24 mouse cellular contexts compared by ENCODE assay signal in the genomic region with DNA sequence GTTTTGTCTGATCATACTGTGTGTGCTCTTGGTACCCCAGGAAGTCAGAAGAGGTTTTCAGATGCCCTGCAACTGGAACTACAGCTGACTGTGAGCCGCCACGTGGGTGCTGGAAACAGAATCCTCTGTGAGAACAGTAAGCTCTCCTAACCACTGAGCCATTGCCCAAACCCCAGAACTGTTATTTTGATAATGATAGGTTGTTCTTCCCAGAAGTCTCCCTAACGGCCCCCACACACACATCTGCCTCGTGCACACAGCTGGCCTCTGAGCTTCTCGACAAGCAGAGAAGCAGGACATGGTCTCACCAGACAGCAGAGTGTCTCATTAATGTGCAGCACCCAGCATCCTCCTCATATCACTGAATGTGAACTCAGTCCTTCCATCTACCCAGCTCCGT.
DNase-seq lines count a peak whose midpoint lies in the region; ATAC-seq lines count a peak whose summit lies in the region.
"Had no signal": no experiment of that assay in that cellular context is flagged by ENCODE, and none has a peak within 500 bp of the region (broad histone marks: within the 10 kb centered on the region; RNA-seq: fewer than 3 reads in every experiment).

No protein-coding gene starts in this region.

- no peak overlapping the region for H3K4me2 ChIP-seq in embryonic facial prominence, embryonic 13.5 days
- no peak overlapping the region for H3K4me2 ChIP-seq in embryonic facial prominence, embryonic 15.5 days (replicated peaks)
- H3K4me2 ChIP-seq: embryonic facial prominence, embryonic 12.5 days; forebrain, embryonic 12.5 days had no signal

- H3K4me1 ChIP-seq in embryonic facial prominence, embryonic 13.5 days: no peaks in the 10 kb centered on the region
- H3K4me1 ChIP-seq in embryonic facial prominence, embryonic 10.5 days: no peaks in the 10 kb centered on the region
- H3K4me1 ChIP-seq in embryonic facial prominence, embryonic 15.5 days: no peaks in the 10 kb centered on the region
- H3K4me1 ChIP-seq: embryonic facial prominence, embryonic 12.5 days; forebrain, embryonic 12.5 days had no signal

- no peak overlapping the region for H3K9ac ChIP-seq in embryonic facial prominence, embryonic 13.5 days
- H3K9ac ChIP-seq in embryonic facial prominence, embryonic 15.5 days: no peak overlapping the region
- H3K9ac ChIP-seq: embryonic facial prominence, embryonic 12.5 days; forebrain, embryonic 12.5 days had no signal

- no peak overlapping the region for H3K27ac ChIP-seq in embryonic facial prominence, embryonic 13.5 days
- H3K27ac ChIP-seq in embryonic facial prominence, embryonic 10.5 days (replicated peaks): no peak overlapping the region
- no peak overlapping the region for H3K27ac ChIP-seq in embryonic facial prominence, embryonic 15.5 days (replicated peaks)
- H3K27ac ChIP-seq: embryonic facial prominence, embryonic 12.5 days; forebrain, embryonic 10.5 days; forebrain, embryonic 12.5 days had no signal

- H3K4me3 ChIP-seq in embryonic facial prominence, embryonic 13.5 days: no peak overlapping the region
- no peak overlapping the region for H3K4me3 ChIP-seq in embryonic facial prominence, embryonic 10.5 days
- H3K4me3 ChIP-seq in embryonic facial prominence, embryonic 15.5 days (replicated peaks): no peak overlapping the region
- H3K4me3 ChIP-seq: embryonic facial prominence, embryonic 12.5 days; erythroblast, embryonic 14.5 days; forebrain, embryonic 10.5 days; forebrain, embryonic 12.5 days had no signal

- no peaks in the 10 kb centered on the region for H3K9me3 ChIP-seq in embryonic facial prominence, embryonic 13.5 days
- H3K9me3 ChIP-seq in embryonic facial prominence, embryonic 10.5 days: no peaks in the 10 kb centered on the region
- no peaks in the 10 kb centered on the region for H3K9me3 ChIP-seq in embryonic facial prominence, embryonic 15.5 days (replicated peaks)
- H3K9me3 ChIP-seq: embryonic facial prominence, embryonic 12.5 days; forebrain, embryonic 10.5 days; forebrain, embryonic 12.5 days; G1E had no signal

- no peaks in the 10 kb centered on the region for H3K27me3 ChIP-seq in embryonic facial prominence, embryonic 13.5 days
- H3K27me3 ChIP-seq in embryonic facial prominence, embryonic 10.5 days (replicated peaks; ENCODE audit: low read depth, poor library complexity, severe bottlenecking): no peaks in the 10 kb centered on the region
- no peaks in the 10 kb centered on the region for H3K27me3 ChIP-seq in embryonic facial prominence, embryonic 15.5 days
- H3K27me3 ChIP-seq: CH12.LX; embryonic facial prominence, embryonic 12.5 days; forebrain, embryonic 12.5 days had no signal

- ATAC-seq in embryonic facial prominence, embryonic 13.5 days (ENCODE audit: insufficient number of reproducible peaks, insufficient read depth, low FRiP score, low TSS enrichment, low read depth): peak; percentile 20; the same call in 1 of the 2 replicates
- peak; percentile 60; the same call in 1 of the 2 replicates for ATAC-seq in embryonic facial prominence, embryonic 15.5 days (ENCODE audit: insufficient number of reproducible peaks, low FRiP score, low TSS enrichment, low read depth)
- ATAC-seq: CD4-positive, CD25-positive, alpha-beta regulatory T cell, adult 4 months; forebrain, embryonic 14.5 days; forebrain, embryonic 16.5 days had no signal

- no peak for DNase-seq in embryonic facial prominence, embryonic 10.5 days (ENCODE audit: low spot score)
- DNase-seq in brain, adult 2 months (ENCODE audit: low read depth, low spot score): peak; percentile 63
- DNase-seq in embryo, embryonic 10 days (ENCODE audit: low spot score): no peak
- DNase-seq: adrenal gland, adult 2 months; adrenal gland, postnatal 10 days; adrenal gland, postnatal 25 days; B cell, adult 2 months; cerebellum, adult 11-12 months; cerebellum, adult 2 months; cerebellum, adult 9-10 months; cerebellum, postnatal 10 days; cerebellum, postnatal 25 days; embryo, embryonic 11 days had no signal

- no peaks in the 10 kb centered on the region for H3K36me3 ChIP-seq in embryonic facial prominence, embryonic 13.5 days
- no peaks in the 10 kb centered on the region for H3K36me3 ChIP-seq in embryonic facial prominence, embryonic 10.5 days (replicated peaks)
- no peaks in the 10 kb centered on the region for H3K36me3 ChIP-seq in embryonic facial prominence, embryonic 15.5 days
- H3K36me3 ChIP-seq: embryonic facial prominence, embryonic 12.5 days; forebrain, embryonic 10.5 days; forebrain, embryonic 12.5 days; G1E had no signal

- WGBS in embryonic facial prominence, embryonic 13.5 days: 68% methylated on average over 6 of the region's 6 CpGs
- 82% methylated on average over 6 of the region's 6 CpGs for WGBS in embryonic facial prominence, embryonic 10.5 days
- 63% methylated on average over 6 of the region's 6 CpGs for WGBS in embryonic facial prominence, embryonic 15.5 days
